Mouse (Mus musculus) thymus, adult 2 months (tissue): ENCODE measurements at regions not wholly inside any gene's neighbourhood (a gene's known extent, or its start where the extent isn't known, plus 50 kb on each side); places are given as distances from the start of the nearest gene placed in this dataset.

ENCODE experiments used
- CTCF ChIP-seq: fragments of 200-500 bp; IDR thresholded peaks from 2 replicates; pipeline ENCODE4 v1.5.1; 2012; ENCODE audit warnings: mild to moderate bottlenecking, control low read depth, low read length, moderate library complexity, borderline replicate concordance; ENCODE audit not compliant: control insufficient read depth, poor library complexity, insufficient read depth; ENCODE audit errors: extremely low read depth
- POLR2A ChIP-seq: fragments of 200-500 bp; IDR thresholded peaks from 2 replicates; pipeline ENCODE4 v1.6.1; 2012; ENCODE audit warnings: mild to moderate bottlenecking, low read length, control low read depth, moderate library complexity; ENCODE audit not compliant: control insufficient read depth, poor library complexity, insufficient read depth; ENCODE audit errors: extremely low read depth

DNA sequence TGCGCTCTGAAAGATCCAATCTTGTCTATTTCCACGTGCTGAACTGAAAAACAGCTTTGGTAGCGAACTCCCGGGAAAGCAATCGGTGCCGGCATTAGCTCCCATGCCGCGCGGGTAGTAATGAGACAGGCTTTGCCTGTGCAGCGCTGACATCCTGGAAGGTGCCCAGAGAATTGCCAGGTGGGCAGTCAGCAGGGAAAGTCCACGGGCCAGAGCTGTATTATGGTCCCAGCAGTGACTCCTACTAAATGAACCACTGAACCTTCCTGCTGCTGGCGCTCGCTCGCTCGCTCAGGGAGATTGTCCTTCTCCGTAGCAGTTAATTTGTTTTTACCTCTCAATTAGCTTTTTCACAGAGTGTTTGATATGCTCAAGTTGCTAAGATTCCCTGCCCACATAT is 180.3 kb upstream of the Dnajc24 start:
- TF ChIP-seq CTCF = no peak
- no peak for TF ChIP-seq POLR2A
